Mouse (Mus musculus) cerebellum, adult (tissue): ENCODE measurements at regions not wholly inside any gene's neighbourhood (a gene's known extent, or its start where the extent isn't known, plus 50 kb on each side); places are given as distances from the start of the nearest gene placed in this dataset.

Experiments used
- ATAC-seq: cut with Nextera tagmentation; 2 replicates; pipeline ENCODE4 v1.9.2; 2017; ENCODE audit warnings: mild to moderate bottlenecking, moderate library complexity, mixed read lengths; ENCODE audit not compliant: insufficient number of reproducible peaks, low FRiP score, low TSS enrichment

GRCm38 (mm10) chr7:128834894-128835293, 90.2 kb downstream of the Sec23ip start:
- no peak for ATAC-seq

GRCm38 (mm10) chr7:128836435-128836834, 91.7 kb downstream of the Sec23ip start:
- no peak for ATAC-seq

GRCm38 (mm10) chr7:128842561-128842960, 97.8 kb downstream of the Sec23ip start:
- no peak for ATAC-seq

- no peak for ATAC-seq
These were observed 98.8 kb downstream of the Sec23ip start for GRCm38 (mm10) chr7:128843576-128843975.

GRCm38 (mm10) chr7:128849261-128849660, 104.5 kb downstream of the Sec23ip start:
- no peak for ATAC-seq

- ATAC-seq: no peak
These were observed 109.5 kb downstream of the Sec23ip start for GRCm38 (mm10) chr7:128854193-128854592.

GRCm38 (mm10) chr7:128854690-128855343, 110.1 kb downstream of the Sec23ip start:
- ATAC-seq: no peak

GRCm38 (mm10) chr7:128860141-128860540, 115.4 kb downstream of the Sec23ip start:
- ATAC-seq: no peak

- no peak for ATAC-seq
These were observed 116.0 kb downstream of the Sec23ip start for GRCm38 (mm10) chr7:128860709-128861108.

GRCm38 (mm10) chr7:128861376-128861775, 116.6 kb downstream of the Sec23ip start:
- no peak for ATAC-seq

- no peak for ATAC-seq
These were observed 124.1 kb downstream of the Sec23ip start for GRCm38 (mm10) chr7:128868799-128869198.

GRCm38 (mm10) chr7:128884015-128884414, 139.3 kb downstream of the Sec23ip start:
- no peak for ATAC-seq

GRCm38 (mm10) chr7:128885551-128885950, 140.8 kb downstream of the Sec23ip start:
- ATAC-seq: no peak

- ATAC-seq: no peak
These were observed 165.4 kb downstream of the Sec23ip start for GRCm38 (mm10) chr7:128910134-128910533.

- ATAC-seq: no peak
These were observed 193.4 kb downstream of the Sec23ip start for GRCm38 (mm10) chr7:128937976-128938730.

- no peak for ATAC-seq
These were observed 215.8 kb downstream of the Sec23ip start for GRCm38 (mm10) chr7:128960575-128960974.

GRCm38 (mm10) chr7:128979904-128980303, 235.2 kb downstream of the Sec23ip start:
- ATAC-seq: no peak

GRCm38 (mm10) chr7:128980827-128981226, 236.1 kb downstream of the Sec23ip start:
- ATAC-seq: no peak

GRCm38 (mm10) chr7:128998759-128999158, 254.0 kb downstream of the Sec23ip start:
- no peak for ATAC-seq

- no peak for ATAC-seq
These were observed 254.4 kb upstream of the Plpp4 start for GRCm38 (mm10) chr7:129002419-129002818.

GRCm38 (mm10) chr7:129003150-129003549, 253.7 kb upstream of the Plpp4 start:
- ATAC-seq: no peak

- ATAC-seq: no peak
These were observed 240.5 kb upstream of the Plpp4 start for GRCm38 (mm10) chr7:129016353-129016752.
